Mouse (Mus musculus) R1 (cell line): Measurements from ENCODE around the gene Il27ra.

Experiments
- DNase-seq: peaks from one replicate; pipeline ENCODE4 v3.0.0-alpha.2; 2018; ENCODE audit warnings: low read depth, low spot score

Il27ra gene

DNA sequence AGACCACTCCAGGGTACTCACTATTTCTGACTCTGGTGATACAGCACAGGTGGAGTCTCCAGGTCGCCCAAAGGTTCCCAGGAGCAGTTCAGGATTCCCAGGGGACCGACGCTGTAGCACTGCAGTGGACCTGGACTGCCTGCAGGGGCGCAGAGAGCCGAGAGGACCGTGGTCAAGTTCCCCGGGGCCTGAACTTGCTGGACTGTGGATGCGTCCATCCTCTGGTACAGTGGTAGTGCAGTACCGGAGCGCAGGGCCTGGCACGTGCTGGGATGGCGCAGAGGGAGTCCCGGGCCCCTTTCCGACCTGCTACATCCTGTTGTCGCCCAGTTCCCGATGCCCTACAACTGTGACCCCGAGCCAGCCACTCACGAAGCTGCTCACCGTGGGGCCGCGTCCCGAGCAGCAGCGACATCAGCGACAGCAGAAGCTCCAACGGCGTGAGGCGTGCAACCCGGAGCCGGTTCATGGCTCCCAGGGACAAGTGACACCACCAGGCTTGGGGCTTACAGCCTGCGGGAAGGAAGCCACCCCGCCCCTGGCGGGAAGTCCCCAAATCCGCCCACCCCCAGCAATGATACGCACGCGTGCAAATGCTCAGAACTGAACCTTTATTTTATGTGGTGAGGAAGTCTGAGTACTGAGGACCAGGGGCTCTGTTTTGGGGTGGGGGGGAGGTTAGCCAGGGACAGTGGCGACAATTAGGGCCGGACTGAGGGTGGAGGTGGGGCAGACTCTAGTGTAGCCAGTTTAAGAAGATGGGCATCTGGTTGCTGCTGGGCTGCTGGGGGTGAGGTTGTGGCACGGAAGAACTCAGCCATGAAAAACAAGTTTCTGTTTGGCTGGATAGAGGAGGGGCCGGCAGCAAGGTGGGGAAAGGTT lies at the start of gene Il27ra:
Gene Il27ra, minus strand, starts transcription at position 524 of the 882 bp plus-strand sequence.
- peak; percentile 57 for DNase-seq

DNA sequence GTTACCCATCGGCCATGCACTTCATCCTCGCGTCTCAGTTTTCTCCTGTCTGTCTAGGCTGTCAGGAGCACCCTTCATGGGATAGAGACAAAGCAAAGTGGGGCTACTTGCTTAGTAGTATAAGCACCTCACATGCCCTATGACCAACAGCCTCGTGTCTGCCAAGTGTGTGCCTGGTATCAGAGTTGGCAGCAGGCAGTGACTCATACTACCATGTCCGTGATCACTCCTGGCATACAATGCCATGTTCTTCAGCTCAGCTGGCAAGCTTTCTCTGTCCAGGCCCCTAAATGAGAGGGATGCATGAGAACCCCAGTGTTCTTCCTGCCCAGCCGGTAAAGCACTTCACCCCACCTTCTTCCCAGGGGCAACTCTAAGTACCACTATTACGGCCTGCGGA lies 48.2 kb upstream of the Il27ra start:
- DNase-seq, result no peak

DNA sequence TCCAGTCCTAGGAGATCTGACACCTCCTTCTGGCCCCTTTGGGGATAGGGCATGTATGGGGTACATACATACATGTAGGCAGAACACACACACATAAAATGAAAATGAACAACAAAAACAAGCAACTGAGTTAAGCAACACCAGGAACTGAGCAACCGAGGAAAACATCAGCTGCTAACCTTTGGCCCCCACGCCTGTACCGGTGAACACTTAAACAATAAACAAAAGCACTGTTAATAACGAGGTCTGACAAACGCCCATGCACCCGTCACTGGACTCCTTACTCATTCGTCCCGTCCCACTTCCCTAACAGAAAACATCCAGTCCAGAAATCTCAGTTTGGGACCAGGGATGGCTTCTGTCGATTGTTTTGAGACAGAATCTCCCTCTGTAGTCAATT lies 46.9 kb upstream of the Il27ra start:
- no peak for DNase-seq

DNA sequence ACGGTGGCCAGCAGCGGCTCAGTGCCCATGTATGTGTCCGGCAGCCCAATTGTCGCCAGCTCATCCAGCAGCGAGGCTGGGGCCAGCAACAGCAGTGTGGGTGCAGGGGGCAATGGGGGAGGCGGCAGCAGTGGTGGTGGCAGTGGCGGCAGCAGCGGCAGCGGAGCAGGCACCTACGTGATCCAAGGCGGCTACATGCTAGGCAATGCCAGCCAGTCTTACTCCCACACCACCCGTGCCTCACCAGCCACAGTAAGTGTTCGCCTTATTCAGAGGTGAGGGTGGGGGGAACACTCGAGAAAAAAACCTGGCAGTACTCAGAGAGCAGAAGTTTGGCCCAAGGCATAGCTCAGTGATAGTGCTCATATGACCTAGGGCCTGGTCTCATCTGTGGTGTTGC lies 45.4 kb upstream of the Il27ra start:
- DNase-seq, result no peak

DNA sequence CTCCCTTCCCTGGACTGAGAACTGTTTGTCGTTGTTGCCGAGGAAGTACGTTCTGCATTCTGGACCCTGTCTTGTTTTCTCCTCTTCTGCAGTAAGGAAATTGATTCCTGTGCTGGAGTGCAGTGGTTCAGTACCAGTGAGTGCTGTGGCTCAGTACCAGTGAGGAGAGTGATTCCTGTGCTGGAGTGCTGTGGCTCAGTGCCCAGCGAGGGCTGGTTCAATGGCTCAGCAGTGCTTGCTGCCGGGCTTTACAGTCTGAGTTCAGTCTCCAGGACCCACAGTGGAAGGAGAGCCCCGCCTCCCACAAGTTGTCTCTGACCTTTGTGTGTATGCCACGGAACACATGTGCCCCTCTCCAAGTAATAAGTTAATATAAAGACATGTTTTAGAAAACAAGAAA lies 44.8 kb upstream of the Il27ra start:
- DNase-seq, result no peak

DNA sequence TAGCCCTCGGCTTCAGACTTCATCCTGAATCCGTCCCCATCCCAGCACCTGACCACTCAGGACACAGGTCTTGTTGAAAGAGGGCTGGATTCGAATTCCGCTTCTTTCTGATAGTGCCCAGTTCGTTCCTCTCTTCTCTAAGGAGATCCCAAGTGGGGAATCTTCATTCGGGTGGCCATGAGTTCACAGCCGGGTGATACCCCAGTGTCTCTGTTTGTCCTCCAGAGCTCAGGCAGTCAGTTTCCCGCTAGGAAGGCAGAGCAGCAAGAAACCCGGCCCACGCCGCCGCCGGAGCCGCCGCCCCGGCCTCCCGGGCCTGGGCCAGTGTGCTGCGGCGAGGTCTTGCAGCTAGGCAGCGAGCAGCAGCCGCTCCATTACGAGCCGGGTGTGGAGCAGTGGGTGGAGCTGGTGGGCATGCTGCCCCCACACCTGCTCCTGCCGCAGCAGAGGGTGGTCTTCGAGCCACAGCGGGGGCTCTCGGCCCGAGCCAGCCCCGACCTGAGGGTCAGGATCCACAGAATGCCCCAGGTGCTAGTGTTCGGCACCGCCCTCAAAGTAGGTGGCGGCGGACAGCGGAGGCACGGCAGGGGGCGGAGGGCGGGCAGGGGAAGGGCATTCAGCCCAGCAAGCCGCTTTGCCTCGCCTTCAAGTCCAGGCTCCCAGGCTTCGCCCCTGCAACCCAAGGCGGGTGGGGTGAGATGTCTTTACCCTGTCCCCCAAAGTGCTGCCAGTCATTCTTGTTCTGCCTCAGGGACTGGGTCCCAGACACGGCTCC lies 42.1 kb upstream of the Il27ra start:
- peak; percentile 42 for DNase-seq

DNA sequence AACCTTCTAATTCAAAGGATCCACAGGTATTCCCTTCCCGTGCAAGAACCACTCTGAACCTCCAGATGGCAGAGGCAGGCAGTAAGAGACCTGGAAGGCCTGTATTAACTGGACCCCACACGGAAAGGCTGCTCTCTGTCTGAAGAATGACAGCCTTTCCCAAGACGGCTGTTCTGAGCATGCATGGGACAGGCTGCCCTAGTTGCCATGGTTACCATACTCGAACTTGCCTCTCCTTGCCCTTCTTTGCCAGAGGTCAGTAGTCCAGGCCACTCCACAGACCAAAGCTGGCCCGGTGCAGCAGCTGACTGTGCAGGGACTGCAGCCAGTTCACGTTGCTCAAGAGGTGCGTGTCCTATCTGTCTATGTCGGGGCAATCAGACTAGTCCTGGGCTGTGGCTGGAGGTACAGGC lies 41.4 kb upstream of the Il27ra start:
- peak; percentile 78 for DNase-seq

DNA sequence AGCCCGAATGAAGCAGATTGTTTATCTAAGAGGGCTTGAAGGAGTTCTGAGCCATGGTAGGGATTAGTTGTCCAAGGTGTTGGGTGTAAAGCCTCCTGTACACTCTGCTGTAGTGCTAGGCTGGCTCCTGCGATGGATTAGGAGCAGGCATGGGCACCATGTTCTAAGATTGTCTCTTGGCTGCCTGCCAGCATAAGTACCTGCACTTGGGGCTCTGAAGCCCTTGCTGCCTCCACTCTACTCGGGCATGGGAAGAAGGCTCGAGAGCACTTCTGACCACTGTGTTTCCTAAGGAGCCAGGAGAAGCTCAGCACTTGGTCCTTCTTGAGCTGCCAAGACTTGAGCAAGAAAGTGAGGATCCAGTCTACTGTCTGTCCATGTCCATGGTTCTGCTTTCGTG lies 36.8 kb upstream of the Il27ra start:
- no peak for DNase-seq

DNA sequence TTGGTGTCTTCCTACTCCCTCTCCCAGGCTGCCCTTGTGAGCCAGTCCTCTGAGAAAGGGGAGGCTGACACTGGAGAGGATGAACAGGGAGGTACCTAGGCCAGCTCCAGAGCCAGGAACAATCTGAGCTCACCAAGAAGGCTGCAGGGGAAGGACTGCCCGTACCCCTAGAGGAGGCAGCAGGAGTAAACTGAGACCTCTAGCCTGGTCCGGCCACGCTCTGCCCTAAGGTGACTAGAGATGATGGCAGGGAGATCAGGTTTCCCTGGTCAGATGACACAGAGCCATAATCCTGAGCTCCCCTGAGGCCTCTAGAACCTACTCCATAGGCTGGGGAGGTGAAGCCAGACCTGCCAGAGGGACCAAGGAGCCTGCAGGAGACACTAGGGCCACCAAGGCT lies 34.5 kb upstream of the Il27ra start:
- DNase-seq, result no peak

DNA sequence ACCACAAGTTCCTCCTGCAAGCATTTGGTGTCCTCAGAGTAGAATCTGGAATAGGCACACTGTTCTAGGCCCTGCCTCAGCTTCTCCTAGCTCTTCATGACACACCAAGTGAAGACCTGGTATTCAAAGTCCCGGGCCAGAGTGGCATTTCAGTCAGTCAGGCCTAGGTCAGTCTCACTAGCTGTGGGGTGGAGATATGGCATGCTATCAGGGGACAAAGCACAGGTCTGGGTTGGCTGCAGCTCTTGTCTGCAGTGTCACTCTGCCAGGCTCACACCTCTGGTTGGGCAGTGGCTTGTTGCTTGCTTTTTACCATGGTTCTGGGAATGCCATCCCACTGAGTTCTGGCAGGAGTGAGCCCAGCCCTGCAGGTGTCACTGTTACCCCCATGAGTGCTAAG lies 34.0 kb upstream of the Il27ra start:
- DNase-seq, result no peak

DNA sequence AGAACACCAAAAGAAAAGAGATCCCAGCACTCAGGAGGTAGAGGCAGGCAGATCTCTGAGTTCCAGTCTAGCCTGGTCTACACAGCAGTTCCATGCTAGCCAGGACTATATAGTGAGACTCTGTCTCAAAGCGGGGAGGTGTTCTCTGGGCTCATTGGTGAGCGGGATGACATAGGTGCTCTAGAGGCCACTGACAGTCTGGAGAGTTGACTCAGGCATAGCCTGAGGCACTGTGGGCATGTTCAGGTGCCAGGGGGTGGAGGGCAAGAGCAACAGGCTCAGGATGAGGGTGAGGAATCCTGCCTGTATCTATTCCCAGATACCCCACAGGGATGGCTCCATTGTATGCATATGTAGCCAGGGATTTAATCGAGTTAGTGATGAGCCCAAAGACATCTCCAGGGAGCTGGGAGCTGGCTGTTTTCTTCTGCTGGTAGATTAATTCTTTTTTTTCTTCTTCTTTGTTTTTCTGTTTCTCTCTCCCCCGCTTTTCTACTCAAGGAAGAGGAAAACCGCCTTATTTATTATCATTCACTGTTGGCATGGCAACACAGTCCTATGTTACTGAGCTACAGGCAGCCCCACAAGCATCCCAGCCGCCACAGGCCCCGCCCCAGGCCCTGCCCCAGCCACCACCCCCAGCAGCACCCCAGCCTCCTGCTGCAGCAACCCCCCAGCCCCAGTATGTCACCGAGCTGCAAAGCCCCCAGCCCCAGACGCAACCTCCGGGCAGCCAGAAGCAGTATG lies 31.0 kb upstream of the Il27ra start:
- DNase-seq, result no peak

DNA sequence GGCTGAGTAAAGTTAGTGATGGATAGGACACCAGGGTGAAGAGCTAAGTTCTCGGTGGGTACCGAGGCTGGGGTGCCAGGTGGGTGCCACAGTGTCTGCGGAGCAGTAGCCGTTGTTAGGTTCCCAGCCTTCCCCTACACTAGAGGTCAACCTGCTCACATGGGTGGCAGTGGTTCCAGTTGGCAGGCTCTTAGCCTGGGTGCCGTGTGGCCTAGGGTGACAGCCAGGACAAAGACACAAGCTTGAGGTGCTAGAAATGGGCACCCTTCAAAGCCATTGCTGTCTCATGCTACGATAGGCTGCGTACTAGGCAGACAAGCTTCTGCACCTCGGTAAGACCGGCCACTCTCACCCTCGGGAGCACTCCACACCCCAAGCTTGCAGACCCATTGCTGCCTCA lies 29.9 kb upstream of the Il27ra start:
- DNase-seq, result no peak

DNA sequence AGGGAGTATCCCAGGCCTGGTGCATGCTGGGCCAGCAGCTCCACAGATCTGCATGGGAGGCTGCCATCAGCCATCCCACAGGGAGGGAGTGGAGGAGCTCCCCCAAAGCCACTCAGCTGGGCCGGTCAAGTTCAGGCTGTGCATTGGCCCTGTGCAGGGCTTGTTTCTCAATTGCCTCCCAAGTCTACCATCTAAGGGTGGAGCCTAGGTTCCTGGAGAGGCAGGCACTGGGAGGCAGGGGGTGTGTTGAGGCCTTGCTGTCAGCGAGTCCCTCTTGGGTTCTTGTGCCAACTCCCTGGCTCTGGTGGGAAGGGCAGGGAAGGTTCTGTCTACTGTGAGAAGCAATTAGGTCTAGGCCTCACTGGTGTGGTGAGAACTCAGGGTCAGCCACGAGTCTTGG lies 29.5 kb upstream of the Il27ra start:
- DNase-seq, result no peak

DNA sequence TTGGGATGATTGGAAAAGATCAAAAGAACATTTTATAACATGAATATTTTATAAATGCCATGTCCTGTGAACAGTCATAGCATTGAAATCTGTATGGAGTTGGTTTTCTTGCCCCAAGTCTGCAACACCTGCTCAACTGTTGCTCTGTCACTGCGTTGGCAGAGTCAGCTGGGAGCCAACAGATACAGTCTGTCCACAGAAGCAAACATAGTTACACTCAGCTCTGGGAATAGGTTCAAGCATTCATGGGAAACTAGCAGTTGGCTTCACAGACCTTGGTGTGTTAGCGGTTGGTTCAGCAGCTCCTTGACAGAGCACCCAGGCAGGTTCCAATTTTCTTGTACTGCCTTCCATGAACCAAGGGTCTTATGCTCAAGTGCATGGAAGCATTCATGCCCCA lies 28.3 kb upstream of the Il27ra start:
- no peak for DNase-seq

DNA sequence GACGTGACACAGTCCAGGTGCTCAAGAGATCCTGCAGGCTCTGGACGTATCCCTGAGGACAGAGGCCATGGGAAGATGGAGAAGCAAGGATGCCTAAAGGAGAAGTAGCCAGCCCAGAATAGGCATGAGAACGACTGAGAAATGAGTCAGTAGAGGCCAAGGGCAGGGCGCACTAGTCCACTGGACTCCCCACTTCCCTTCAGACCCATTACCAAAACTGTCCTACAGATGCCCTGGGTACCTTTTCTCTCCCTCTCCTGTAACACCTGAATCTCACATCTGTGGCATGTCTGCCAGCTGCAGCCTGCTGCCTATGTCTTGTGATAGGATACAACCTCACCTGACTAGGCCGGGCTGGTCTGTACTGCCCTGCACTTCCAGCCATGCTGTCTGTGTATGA lies 27.9 kb upstream of the Il27ra start:
- DNase-seq, result no peak

DNA sequence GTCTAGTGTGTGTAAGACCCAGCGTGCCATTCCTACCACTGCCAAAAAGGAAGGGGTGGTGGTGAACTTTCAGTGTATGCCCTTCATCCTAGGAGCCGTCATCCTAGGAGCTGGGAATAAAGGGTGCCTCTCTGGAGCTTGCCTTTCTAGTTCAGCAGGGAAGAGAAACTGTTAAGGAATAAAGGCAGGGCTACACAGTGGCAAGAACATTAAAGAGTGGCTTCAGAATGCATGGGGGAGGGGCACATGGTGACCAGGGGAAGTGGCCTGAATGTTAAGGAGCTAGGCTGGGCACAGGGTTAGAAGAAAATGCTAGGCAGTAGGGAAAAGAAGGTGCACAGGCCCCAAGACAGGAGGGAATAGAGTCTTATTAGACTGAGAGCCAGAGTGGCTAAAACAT lies 27.4 kb upstream of the Il27ra start:
- DNase-seq, result no peak

DNA sequence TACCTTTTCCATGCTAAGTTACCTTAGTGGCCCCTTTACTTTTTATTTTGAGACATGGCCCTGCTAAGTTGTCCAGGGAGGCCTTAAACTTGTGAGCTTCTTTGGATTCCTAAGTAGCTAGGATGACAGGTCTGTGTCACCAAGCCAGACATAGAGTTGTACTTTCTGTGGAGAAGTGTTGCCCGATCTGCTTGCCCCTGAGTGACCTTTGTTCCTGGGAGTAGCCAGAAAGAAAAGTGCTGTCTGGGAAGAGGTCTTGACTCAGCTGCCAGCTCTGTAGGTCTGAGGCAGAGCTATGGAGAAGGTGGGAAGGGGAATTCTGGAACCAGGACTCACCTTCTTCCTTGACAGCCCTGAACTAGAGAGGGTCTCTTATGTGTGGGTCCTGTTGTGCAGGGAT lies 26.8 kb upstream of the Il27ra start:
- no peak for DNase-seq

DNA sequence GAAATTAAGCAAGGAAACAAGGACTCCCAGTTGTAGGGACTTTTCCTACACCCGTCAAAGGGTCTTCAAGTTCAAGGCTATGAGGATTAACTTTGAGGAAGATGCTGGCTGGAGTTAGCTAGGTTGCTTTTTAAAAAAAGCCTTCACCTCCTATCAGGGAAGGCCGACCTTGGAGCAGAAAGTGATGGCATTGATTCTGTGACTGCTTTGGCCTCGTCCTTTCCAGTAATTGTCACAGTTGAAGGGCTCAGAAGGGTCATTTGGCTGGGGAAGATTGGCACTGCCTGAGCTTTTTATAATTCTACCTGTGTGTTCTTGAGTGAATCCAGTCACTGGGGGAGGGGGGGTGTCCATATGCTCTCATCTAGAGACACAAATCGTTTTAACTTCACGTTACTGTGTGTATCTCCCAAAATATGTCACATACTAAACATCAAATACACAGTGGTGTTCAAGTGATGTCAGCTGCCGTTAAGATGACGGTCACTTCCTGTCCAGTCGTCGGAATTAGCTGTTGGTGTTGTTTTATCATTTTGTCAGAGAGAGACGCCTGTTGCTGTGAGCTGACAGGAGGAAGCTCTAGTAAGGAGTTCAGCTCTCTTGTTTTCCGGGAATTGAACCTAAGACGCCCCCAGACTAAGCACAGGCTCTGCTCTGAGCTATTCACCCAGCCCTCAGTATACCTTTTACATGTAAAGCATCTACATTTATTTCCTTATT lies 26.1 kb upstream of the Il27ra start:
- DNase-seq, result no peak

DNA sequence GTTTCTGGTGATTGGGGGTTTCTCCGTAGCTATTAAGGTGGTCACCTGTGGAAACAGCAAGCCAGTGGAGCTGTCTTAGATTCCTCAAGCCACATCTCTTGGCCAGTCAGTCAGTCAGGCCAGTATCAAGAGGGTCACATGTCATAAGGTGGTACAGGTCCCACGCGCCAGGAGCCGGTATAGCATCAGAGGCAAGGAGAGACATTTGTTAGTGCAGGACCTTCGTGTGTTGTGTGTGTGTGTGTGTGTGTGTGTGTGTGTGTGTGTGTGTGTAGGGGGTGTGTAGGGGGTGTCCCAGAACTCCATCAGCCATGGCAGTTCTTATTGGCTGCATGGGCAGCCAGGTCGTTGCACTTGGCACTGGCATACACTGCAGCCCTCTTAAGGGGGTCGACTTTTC lies 25.5 kb upstream of the Il27ra start:
- no peak for DNase-seq

DNA sequence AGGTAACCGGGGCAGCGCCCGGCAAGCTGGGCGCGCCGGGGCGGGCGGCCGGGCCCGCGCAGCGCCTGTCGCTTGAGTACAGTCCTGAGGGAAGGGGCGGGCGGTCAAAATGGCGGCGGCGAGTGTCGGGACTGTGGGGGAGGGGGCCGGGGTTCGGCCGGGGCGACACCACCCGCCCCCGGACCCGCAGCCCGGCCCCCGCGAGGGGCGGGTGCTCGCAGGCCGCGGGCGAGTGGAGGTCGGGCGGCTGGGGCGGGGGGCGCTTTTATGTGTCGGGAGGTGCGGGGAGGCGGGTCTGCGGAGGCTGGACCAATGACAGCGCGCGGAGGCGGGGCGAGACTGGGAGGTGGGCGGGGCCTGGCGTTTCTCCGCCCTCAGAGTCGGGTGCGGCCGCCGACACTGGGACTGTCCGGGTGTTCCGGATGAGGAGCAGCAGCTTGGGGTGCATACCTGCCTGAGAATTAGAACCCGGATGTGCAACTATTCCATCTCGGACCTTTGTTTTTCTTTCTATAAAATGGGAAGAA lies 24.7 kb upstream of the Il27ra start:
- peak; percentile 90 for DNase-seq

DNA sequence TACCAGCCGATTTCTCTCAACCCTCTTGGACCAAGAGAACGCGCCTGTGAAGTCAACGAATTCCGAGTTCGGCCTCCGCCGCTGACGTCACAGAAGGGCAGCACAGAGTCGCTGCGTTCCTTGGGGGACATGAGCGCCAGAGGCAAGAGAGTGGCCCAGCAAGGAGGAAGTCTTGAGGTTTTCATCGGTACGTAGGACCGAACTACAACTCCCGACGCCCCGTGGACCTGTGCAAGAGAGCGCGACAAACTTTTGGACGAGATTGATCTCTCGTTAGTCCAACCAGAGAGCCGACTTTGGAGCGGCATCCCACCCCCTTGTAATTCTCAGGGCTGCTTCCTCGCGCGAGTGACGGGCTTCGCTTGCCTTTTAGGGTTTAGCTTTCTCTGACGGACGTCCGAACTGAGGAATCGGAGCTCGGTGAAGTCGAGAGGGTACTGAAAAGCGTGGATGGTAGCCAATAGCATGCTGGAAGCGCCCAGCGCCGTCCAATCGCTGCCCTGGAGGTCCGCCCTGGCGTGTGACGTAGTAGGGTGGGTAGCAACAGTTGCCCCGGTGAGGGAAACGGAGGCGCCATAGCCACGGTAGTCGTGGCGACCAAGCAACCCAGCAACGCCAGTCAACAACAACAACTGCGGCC lies 24.0 kb upstream of the Il27ra start, which contains the start of gene Rfx1:
Gene Rfx1, plus strand, starts transcription at position 544 of the 640 bp plus-strand sequence.
- DNase-seq, result peak; percentile 100
